In the genomic region with DNA sequence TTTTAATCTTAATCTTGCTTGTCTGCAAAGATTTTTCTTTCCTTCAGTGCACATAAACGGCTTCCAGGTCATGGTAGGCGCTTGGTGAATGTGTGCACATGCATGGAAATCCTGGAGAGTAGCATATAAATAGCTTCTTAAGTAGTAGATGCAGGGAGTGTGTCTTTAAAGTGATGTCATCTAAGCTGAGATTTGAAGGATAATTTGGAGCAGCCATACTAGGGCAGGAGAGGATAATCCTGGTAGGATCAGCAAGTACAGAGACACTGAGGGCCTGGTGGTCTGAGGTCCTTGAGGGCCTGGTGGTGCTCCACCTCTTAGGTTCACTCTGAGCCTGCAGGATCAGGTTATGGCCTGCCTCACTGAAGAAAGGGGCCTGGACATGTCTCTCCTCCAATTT, we compare ENCODE assay signal across 16 mouse cellular contexts.
"Had no signal": no experiment of that assay in that cellular context is flagged by ENCODE, and none has a peak within 500 bp of the region (broad histone marks: within the 10 kb centered on the region; RNA-seq: fewer than 3 reads in every experiment).

No protein-coding gene starts in this region.

- H3K27ac ChIP-seq: neural tube, embryonic 12.5 days; neural tube, embryonic 13.5 days; neural tube, embryonic 15.5 days; stomach, embryonic 15.5 days; stomach, postnatal 0 days had no signal

- H3K4me2 ChIP-seq: neural tube, embryonic 12.5 days; neural tube, embryonic 13.5 days; neural tube, embryonic 15.5 days; stomach, embryonic 15.5 days had no signal

- H3K4me3 ChIP-seq: neural tube, embryonic 12.5 days; neural tube, embryonic 13.5 days; neural tube, embryonic 15.5 days; stomach, embryonic 15.5 days had no signal

- H3K9ac ChIP-seq: neural tube, embryonic 12.5 days; neural tube, embryonic 13.5 days; neural tube, embryonic 15.5 days; stomach, embryonic 15.5 days had no signal

- H3K9me3 ChIP-seq: neural tube, embryonic 12.5 days; neural tube, embryonic 13.5 days; neural tube, embryonic 15.5 days; stomach, embryonic 15.5 days had no signal

- H3K36me3 ChIP-seq: stomach, embryonic 15.5 days had no signal

- H3K27me3 ChIP-seq: neural tube, embryonic 12.5 days; neural tube, embryonic 13.5 days; neural tube, embryonic 15.5 days; stomach, embryonic 15.5 days had no signal

- DNase-seq: right cerebral cortex, adult 18-20 months; right cerebral cortex, postnatal 14 days; right cerebral cortex, postnatal 25 days; right cerebral cortex, postnatal 4 days; spleen, adult 18-20 months; thymus, adult 18-20 months; thymus, adult 2 months; thymus, postnatal 14 days; thymus, postnatal 25 days; thymus, postnatal 36 days; thymus, postnatal 4 days had no signal
